Mouse (Mus musculus): Measurements from ENCODE around the gene Wdr43.
"Not testable (repeated sequence)": the region's sequence is repeated elsewhere in the genome, so short reads cannot be mapped to it uniquely, and the experiment has no call there.

Gene Wdr43

GRCm38 (mm10) chr17:71615638-71616318 is at the start of gene Wdr43:
TSS of gene Wdr43 (plus strand) at chr17:71615895.
- DNase-seq (ENCODE audit: low spot score): peak; percentile 97

DNA sequence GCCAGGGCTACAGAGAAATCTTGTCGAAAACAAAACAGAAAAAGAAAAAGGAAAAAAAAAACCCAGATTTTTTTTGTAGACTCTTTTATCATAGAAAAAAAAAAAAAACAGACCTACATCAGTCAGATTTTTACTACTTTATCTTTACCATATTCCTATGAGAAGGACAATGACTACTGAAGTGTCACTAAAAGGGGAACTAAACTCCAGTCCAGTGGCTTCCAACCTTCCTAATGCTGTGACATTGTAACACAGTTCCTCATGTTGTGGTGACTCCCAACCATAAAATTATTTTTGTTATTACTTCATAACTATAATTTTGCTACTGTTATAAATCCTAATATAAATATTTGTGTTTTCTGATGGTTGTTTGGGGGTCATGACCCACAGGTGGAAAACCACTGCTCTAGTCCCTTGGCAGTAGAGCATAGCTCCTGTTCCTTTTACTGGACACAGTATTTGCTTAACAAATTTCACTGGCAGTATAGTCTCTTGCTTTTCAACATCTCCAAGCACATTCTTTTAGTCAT is 36.5 kb upstream of the Wdr43 start:
- DNase-seq (ENCODE audit: low spot score): no peak

GRCm38 (mm10) chr17:71597881-71598658 is 17.6 kb upstream of the Wdr43 start:
- no peak for DNase-seq (ENCODE audit: low spot score)

- peak; percentile 91 for DNase-seq (ENCODE audit: low spot score)
These were observed 16.8 kb upstream of the Wdr43 start for GRCm38 (mm10) chr17:71598659-71599554.

GRCm38 (mm10) chr17:71616319-71617032 is 781 bp downstream of the Wdr43 start:
- DNase-seq (ENCODE audit: low spot score): peak; percentile 70

DNA sequence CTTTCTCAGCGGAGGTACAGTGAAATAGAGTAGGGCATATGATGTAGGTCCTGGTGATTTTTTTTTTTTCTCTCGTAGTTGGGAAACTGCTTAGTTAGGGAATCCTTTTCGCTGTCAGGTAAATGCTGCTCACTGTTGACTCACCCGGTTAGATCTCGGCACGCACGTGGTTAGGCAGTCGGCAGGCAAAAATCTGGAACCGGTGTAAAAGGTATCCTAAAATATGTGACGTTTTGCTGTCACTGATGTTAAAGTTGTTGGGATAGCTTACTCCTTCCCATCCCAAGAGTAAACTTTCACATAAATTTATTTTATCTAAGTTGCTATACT is 1.3 kb downstream of the Wdr43 start:
- no peak for DNase-seq (ENCODE audit: low spot score)

DNA sequence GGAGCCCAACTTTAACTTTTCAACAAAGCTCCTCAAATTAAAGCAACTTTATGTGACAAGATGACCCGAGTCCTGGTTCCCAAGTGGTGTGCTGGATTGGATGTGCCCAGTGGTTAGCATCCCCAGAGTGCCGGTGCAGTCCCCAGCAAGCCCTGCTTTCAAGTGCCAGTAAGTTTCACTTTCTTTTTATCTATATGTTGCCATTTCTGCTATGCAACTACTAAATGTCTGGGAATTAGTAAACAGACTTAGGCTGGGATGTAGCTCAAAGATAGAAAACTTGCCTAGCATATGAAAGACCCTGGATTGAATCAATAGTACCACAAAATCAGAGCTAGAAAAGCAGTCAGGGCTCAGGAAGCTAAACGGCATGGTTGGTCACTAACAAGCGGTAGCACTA is 2.3 kb downstream of the Wdr43 start:
- DNase-seq (ENCODE audit: low spot score): no peak

DNA sequence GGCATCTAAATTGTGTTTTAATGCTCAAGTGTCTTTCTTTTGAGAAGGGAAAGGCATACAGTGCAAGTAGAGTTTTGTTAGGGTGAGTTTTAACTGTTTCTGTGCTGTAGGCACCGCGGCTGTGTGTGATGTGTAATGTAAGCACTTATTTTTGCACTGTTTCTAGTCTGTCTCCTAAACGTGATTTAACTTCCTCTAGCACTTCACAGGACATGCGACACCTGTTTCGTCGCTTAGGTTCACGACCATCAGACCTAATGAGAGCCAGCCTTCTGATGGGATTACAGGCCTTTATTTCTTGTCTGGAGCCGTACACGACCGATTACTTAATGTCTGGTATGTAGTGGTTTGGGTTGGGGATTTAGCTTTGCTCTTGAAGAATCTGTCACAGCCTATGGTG is 16.1 kb downstream of the Wdr43 start:
- DNase-seq (ENCODE audit: low spot score): no peak

GRCm38 (mm10) chr17:71633350-71633749 is 17.7 kb downstream of the Wdr43 start:
- DNase-seq (ENCODE audit: low spot score): no peak

GRCm38 (mm10) chr17:71636786-71637185 is 21.1 kb downstream of the Wdr43 start:
- DNase-seq (ENCODE audit: low spot score): no peak

DNA sequence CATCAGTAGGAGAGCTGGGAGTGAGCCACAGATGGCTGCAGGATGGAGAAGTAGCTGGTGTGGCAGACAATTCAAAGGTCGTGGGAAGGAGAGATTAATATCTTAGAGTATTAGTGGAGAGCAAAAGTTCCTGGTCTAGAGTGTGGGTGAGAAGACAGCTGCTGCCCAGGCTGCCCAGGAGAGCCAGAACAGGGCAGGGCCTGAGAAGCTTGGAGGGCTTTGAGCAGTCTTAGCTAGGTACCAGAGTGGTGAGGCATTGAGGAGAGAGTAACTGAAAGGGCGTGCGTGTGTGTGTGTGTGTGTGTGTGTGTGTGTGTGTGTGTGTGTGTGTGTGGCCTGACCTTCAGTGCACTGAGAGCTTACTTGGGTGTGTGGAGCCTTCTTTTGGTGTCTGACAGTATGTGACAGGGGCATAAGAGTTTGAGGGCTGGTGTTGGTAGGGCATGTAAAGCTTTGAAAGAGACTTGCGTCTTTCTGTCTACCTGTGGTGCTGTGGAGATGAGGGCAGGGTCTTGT is 22.1 kb downstream of the Wdr43 start:
- DNase-seq (ENCODE audit: low spot score): no peak

GRCm38 (mm10) chr17:71639056-71639455 is 23.4 kb downstream of the Wdr43 start:
- not testable (repeated sequence) for DNase-seq (ENCODE audit: low spot score)

- DNase-seq (ENCODE audit: low spot score): no peak
These were observed 24.9 kb downstream of the Wdr43 start for GRCm38 (mm10) chr17:71640421-71641085.

GRCm38 (mm10) chr17:71642190-71642589 is 26.5 kb downstream of the Wdr43 start:
- DNase-seq (ENCODE audit: low spot score): no peak

DNA sequence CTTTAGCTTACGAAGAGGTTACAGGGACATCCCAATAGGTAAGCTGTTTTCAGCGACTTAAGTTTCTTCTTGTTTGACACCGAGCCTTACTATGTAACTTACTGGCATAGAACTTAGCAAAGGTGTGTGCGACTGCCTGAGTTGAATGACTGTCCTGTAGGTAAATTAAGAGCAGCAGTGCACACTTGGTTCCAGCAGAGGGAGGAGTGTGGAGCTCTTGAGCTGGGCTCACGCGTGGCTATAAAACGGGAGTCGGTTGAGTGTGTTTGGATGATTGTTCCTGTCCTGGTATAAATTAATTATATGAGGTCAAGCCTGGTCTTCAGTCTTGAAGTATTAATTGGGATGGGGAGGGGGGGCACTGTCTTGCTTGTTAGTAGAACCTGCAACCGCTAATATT is 34.3 kb downstream of the Wdr43 start:
- no peak for DNase-seq (ENCODE audit: low spot score)

- DNase-seq (ENCODE audit: low spot score): no peak
These were observed 36.8 kb downstream of the Wdr43 start for GRCm38 (mm10) chr17:71652495-71652894.

DNA sequence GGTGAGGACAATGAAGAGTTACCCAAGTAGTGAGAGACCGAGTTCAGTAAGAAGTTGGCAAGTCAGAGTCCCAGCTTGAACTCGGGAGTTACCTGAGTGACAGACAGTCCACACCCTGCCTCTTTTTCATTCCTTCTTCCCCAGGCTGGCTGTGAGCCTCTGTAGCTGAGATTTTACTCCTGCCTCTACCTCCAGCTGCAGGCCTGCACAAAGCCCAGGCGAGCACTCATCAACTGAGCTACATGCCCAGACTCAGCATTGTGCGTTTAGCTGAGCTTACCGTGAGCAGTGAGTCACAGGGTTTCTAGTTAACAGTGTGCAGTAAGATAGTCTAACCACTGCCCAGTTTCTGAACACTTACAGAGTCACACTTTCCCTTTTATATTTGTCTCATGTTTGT is 37.2 kb downstream of the Wdr43 start:
- no peak for DNase-seq (ENCODE audit: low spot score)

DNA sequence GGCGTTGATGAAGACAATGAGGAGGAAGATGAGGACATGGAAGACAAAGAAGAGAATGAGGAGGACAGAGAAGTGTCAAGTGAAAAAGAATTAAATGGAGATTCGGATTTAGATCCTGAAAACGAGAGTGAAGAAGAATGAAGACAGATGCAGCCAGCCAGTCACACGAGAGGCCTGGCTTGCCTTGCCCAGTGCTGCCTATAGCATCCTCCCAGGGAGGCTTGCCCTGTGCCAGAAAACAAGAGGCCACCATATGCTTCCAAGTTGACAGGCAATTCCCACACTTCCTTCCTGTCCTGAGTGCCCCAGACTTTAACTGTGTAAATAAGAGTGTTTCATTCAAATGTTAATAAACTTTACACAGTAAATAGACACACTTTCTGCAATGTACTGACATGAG is 41.8 kb downstream of the Wdr43 start:
- DNase-seq (ENCODE audit: low spot score): no peak

DNA sequence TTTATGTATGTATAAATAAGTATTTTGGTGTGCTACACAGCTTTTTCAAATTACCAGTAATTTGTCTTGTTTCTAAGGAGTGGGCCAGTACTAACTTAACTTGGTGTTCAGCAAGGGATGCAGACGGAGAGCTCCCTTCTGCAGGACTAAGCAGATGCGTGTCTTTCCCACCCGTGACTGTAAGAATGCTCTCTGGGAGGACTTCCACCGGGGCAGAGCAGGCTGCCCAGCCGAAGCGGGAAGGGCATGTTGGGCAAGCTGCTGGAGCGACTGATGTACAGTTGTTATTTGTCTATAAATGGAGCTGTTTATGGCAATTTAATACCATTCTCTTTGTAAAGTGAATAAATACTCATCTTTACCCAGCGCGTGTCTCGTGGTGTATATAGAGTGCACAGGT is 43.0 kb downstream of the Wdr43 start:
- no peak for DNase-seq (ENCODE audit: low spot score)

DNA sequence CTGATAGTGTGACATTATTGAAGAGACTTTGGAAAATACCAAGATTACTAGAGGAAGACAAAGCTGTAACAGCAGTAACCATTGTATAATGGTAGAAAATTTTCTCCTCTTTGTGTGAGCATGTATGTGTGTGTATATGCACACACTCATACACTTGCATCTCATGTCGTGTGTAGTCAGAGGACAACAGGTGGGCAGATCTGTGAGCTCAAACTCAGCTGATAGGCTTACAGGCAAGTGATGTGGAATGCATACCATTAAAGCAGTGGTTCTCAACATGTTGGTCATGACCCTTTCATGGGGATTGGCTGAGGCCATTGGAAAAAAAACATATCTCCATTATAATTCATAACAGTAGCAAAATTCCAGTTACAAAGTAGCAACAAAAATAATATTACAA is 44.7 kb downstream of the Wdr43 start:
- no peak for DNase-seq (ENCODE audit: low spot score)

DNA sequence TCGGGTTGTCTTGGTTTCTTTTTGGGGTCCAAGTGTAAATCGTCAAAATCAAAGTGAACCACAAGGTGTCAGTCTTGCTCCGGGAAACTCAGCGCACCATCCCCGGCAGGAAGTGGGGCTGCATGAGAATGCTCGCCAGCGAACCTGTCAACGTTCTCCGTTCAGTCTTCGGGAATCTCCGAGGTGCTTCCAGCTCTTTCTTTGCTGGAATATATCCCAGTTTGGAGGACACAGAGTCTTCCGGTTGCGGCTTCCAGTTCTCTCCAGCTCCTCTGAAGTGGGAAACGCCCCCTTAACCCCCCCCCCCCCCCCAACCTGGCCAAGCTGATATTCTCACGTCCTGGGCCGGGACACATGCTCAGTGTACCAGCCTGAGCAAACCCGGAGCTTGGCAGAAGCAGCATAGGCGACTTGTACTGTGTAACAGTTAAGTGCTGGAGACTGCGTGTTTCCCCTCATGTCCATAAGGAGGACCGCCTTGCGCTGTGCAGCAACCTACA is 47.1 kb downstream of the Wdr43 start:
- peak; percentile 51 for DNase-seq (ENCODE audit: low spot score)

Measured in testis, postnatal 14 days (tissue).